Mouse (Mus musculus) embryonic facial prominence, embryonic 11.5 days (tissue): ENCODE data around the gene Myo3b. TPM values are rescaled to one million over a fixed set of nuclear protein-coding genes. Genes with fewer than 3 reads are reported as not detected.

ENCODE experiments used
- ATAC-seq: fragments of 200-750 bp; cut with Nextera tagmentation; replicated peaks from 2 replicates; pipeline ENCODE4 v1.8.0; 2017; ENCODE audit warnings: low read depth; ENCODE audit not compliant: insufficient number of reproducible peaks, low FRiP score, low TSS enrichment
- DNase-seq: peaks from one replicate; pipeline ENCODE4 v3.0.0-alpha.2; 2015; ENCODE audit warnings: low spot score
- H3K27ac ChIP-seq: fragments of 300-500 bp; sonication (generic); replicated peaks from 2 replicates; pipeline ENCODE4 v1.5.1; 2014; ENCODE audit warnings: mild to moderate bottlenecking, low read depth, low read length, control low read depth
- H3K27me3 ChIP-seq: fragments of 300-500 bp; sonication (generic); 2 replicates; pipeline ENCODE4 v1.6.1; 2014; ENCODE audit warnings: mild to moderate bottlenecking, low read length, moderate library complexity, mixed read lengths; ENCODE audit not compliant: control insufficient read depth, insufficient read depth
- H3K36me3 ChIP-seq: fragments of 300-500 bp; sonication (generic); replicated peaks from 2 replicates; pipeline ENCODE4 v1.6.1; 2014; ENCODE audit warnings: low read depth, mild to moderate bottlenecking, low read length, moderate library complexity, mixed read lengths; ENCODE audit not compliant: control insufficient read depth, insufficient read depth
- H3K4me1 ChIP-seq: fragments of 300-500 bp; sonication (generic); 2 replicates; pipeline ENCODE4 v1.6.1; 2014; ENCODE audit warnings: low read length, mixed read lengths; ENCODE audit not compliant: control insufficient read depth, insufficient read depth
- H3K4me2 ChIP-seq: fragments of 300-500 bp; sonication (generic); 2 replicates; pipeline ENCODE4 v1.6.1; 2014; ENCODE audit warnings: low read depth, mild to moderate bottlenecking, control low read depth, low read length, moderate library complexity
- H3K4me3 ChIP-seq: fragments of 300-500 bp; sonication (generic); 2 replicates; pipeline ENCODE4 v1.5.1; 2014; ENCODE audit warnings: low read depth, low read length, control low read depth
- H3K9ac ChIP-seq: fragments of 300-500 bp; sonication (generic); replicated peaks from 2 replicates; pipeline ENCODE4 v1.6.1; 2014; ENCODE audit warnings: mild to moderate bottlenecking, control low read depth, low read length
- H3K9me3 ChIP-seq: fragments of 300-500 bp; sonication (generic); replicated peaks from 2 replicates; pipeline ENCODE4 v1.6.1; 2016; ENCODE audit warnings: mild to moderate bottlenecking, low read length, inconsistent platforms, mixed read lengths; ENCODE audit not compliant: control insufficient read depth
- WGBS: fragments of 180-500 bp; shearing (Covaris S2); extraction: QIAGEN DNeasy Blood & Tissue Kit; methylation state at CpG from one replicate; pipeline ENCODE4 v1.1.7; 2014; 5-methylcytosine and 5-hydroxymethylcytosine counted together
- polyA plus RNA-seq: library from polyadenylated mRNA; unstranded; fragments of >200 nt; fragmentation: Nextera tagmentation; extraction: Ambion mirVana; gene quantifications from 2 replicates; pipeline ENCODE4 v1.2.1, GENCODE M21; 2014

The Myo3b gene
- polyA plus RNA-seq, 1 experiment from 2014 or later: 0.07 TPM

DNA sequence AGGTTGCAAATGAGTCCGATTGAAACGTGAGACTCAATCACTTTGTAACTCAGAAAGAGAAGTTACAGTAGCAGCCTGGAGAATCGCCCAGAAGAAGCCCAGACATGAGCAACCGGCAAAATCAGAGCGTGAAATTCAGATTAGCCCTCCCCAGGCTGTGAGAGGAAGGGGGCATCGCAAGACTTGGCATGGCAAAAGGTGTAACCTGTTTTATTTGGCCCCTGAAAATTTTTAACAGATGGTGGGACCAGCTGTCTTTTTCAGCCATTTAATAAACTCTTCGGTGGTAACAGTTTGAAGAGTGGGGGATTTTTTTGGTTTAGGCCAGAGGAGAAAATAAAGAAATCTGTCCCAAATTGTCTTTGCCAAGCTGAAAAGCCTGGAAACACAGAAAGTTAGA lies 405.2 kb downstream of the Myo3b start:
- 4% methylated on average over 7 of the region's 7 CpGs for WGBS
- Histone ChIP-seq H3K4me1 (no peaks in the 10 kb centered on the region), H3K36me3 (no peaks in the 10 kb centered on the region), H3K4me3 (no peak overlapping the region), H3K27me3 (no peaks in the 10 kb centered on the region), H3K4me2 (no peak overlapping the region; the same call in 1 of the 2 replicates), H3K27ac (no peak overlapping the region), H3K9me3 (no peaks in the 10 kb centered on the region), H3K9ac (no peak overlapping the region)
- no peak for ATAC-seq
- DNase-seq: peak; percentile 67

- Histone ChIP-seq H3K27ac (no peak overlapping the region), H3K4me2 (peak overlapping the region; percentile 44), H3K36me3 (no peaks in the 10 kb centered on the region), H3K4me1 (no peaks in the 10 kb centered on the region), H3K4me3 (peak overlapping the region; percentile 11), H3K9ac (no peak overlapping the region), H3K27me3 (no peaks in the 10 kb centered on the region; the same call in 1 of the 2 replicates), H3K9me3 (no peaks in the 10 kb centered on the region)
- 7% methylated on average over 12 of the region's 12 CpGs for WGBS
- DNase-seq (peak; percentile 39), ATAC-seq (no peak)
These were observed 417.3 kb downstream of the Myo3b start for GRCm38 (mm10) chr2:70456205-70456604.

DNA sequence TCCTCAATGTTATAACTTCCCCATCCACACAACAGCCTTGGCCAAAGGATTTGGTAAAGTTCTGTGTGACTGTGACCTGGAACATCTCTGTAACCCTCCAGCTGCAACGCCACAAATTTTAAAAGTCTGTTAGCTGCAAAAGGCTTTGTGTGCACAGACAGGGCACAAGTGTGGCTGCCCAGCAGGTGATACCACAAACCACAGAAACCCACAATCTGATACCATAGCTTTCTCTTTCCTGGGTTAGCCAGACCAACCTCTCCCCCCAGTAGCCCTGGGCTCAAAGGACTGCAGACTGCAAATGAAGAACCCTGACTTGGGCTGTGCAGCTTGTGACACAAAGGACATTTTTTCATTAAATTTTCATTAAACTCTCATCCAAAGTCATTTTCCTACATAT lies 424.7 kb downstream of the Myo3b start:
- Histone ChIP-seq H3K9me3 (no peaks in the 10 kb centered on the region), H3K27me3 (no peaks in the 10 kb centered on the region), H3K4me3 (no peak overlapping the region), H3K9ac (no peak overlapping the region), H3K4me1 (no peaks in the 10 kb centered on the region), H3K4me2 (no peak overlapping the region), H3K27ac (no peak overlapping the region), H3K36me3 (no peaks in the 10 kb centered on the region)
- DNase-seq (no peak), ATAC-seq (no peak)
- 86% methylated on average over 1 of the region's 1 CpGs for WGBS

- Histone ChIP-seq H3K36me3 (no peaks in the 10 kb centered on the region), H3K27me3 (peaks cover 43% of the 10 kb centered on the region), H3K9ac (no peak overlapping the region), H3K4me2 (no peak overlapping the region), H3K4me3 (no peak overlapping the region), H3K27ac (no peak overlapping the region), H3K9me3 (no peaks in the 10 kb centered on the region), H3K4me1 (peaks cover 6% of the 10 kb centered on the region)
- WGBS: 6% methylated on average over 5 of the region's 5 CpGs
- DNase-seq (peak; percentile 36), ATAC-seq (no peak)
These were observed 432.2 kb downstream of the Myo3b start for GRCm38 (mm10) chr2:70471136-70471535.

- H3K4me1 ChIP-seq: peaks cover 8% of the 10 kb centered on the region
- under 1% methylated on average over 47 of the region's 48 CpGs for WGBS
- H3K4me3 ChIP-seq: peak overlapping the region; percentile 35
- peak overlapping the region; percentile 80 for H3K4me2 ChIP-seq
- 0 out of 2 replicates have a peak, but pooled peaks have one; percentile 10 for ATAC-seq
- peaks cover 52% of the 10 kb centered on the region for H3K27me3 ChIP-seq
- H3K9me3 ChIP-seq: no peaks in the 10 kb centered on the region
- H3K36me3 ChIP-seq: no peaks in the 10 kb centered on the region
- no peak overlapping the region for H3K27ac ChIP-seq
- DNase-seq: peak; percentile 67
- peak overlapping the region; percentile 23; the same call in 1 of the 2 replicates for H3K9ac ChIP-seq
These were observed 433.1 kb downstream of the Myo3b start for GRCm38 (mm10) chr2:70471861-70472620.

Other genes with a start within 250 kb of the Myo3b start
- gene Ccdc173, start 249.6 kb upstream of the Myo3b start, polyA plus RNA-seq: 1.6 and 2.5 TPM in 2 replicates
- gene Phospho2, start 249.5 kb upstream of the Myo3b start, polyA plus RNA-seq: 36.1 and 37.5 TPM in 2 replicates
- gene Klhl23, start 217.2 kb upstream of the Myo3b start, polyA plus RNA-seq: 30.8 and 32.3 TPM in 2 replicates
- 436 and 508 TPM in 2 replicates for gene Ssb, start 177.6 kb upstream of the Myo3b start, polyA plus RNA-seq
- 31.5 and 36.9 TPM in 2 replicates for gene Mettl5, start 153.5 kb upstream of the Myo3b start, polyA plus RNA-seq
- 15.9 and 18.1 TPM in 2 replicates for gene Ubr3, start 141.9 kb upstream of the Myo3b start, polyA plus RNA-seq